Mouse (Mus musculus) naive thymus-derived CD4-positive, alpha-beta T cell, adult 2 months (primary cell): Measurements from ENCODE around the gene 9230104L09Rik.

Experiments
- DNase-seq: peaks from one replicate; pipeline ENCODE4 v3.0.0-alpha.2; 2011; ENCODE audit warnings: low read depth

The 9230104L09Rik gene

GRCm38 (mm10) chr2:148864966-148865365 lies at the start of gene 9230104L09Rik:
TSS of gene 9230104L09Rik (minus strand) at chr2:148865038.
- no peak for DNase-seq

GRCm38 (mm10) chr2:148902286-148902685 lies 37.4 kb upstream of the 9230104L09Rik start:
- DNase-seq = peak; percentile 53

GRCm38 (mm10) chr2:148900305-148900704 lies 35.5 kb upstream of the 9230104L09Rik start:
- DNase-seq = no peak

GRCm38 (mm10) chr2:148896219-148896618 lies 31.4 kb upstream of the 9230104L09Rik start:
- no peak for DNase-seq

GRCm38 (mm10) chr2:148893107-148893506 lies 28.3 kb upstream of the 9230104L09Rik start:
- DNase-seq = no peak

- no peak for DNase-seq
Observed at GRCm38 (mm10) chr2:148890021-148890851, 25.4 kb upstream of the 9230104L09Rik start.

GRCm38 (mm10) chr2:148889331-148890010 lies 24.6 kb upstream of the 9230104L09Rik start:
- DNase-seq = no peak

- DNase-seq = no peak
Observed at GRCm38 (mm10) chr2:148888872-148889271, 24.0 kb upstream of the 9230104L09Rik start.

- DNase-seq = no peak
Observed at GRCm38 (mm10) chr2:148884738-148885137, 19.9 kb upstream of the 9230104L09Rik start.

- DNase-seq = no peak
Observed at GRCm38 (mm10) chr2:148879199-148879598, 14.4 kb upstream of the 9230104L09Rik start.

- DNase-seq = no peak
Observed at GRCm38 (mm10) chr2:148878641-148879130, 13.8 kb upstream of the 9230104L09Rik start.

GRCm38 (mm10) chr2:148877016-148877770 lies 12.4 kb upstream of the 9230104L09Rik start:
- no peak for DNase-seq

GRCm38 (mm10) chr2:148875335-148875811 lies 10.5 kb upstream of the 9230104L09Rik start, which contains the start of gene Cst3:
TSS of gene Cst3 (minus strand) at chr2:148875692.
- peak; percentile 85 for DNase-seq

GRCm38 (mm10) chr2:148874617-148875334 lies 9.9 kb upstream of the 9230104L09Rik start:
- DNase-seq = peak; percentile 40

- peak; percentile 4 for DNase-seq
Observed at GRCm38 (mm10) chr2:148874224-148874616, 9.4 kb upstream of the 9230104L09Rik start.

GRCm38 (mm10) chr2:148872860-148873259 lies 8.0 kb upstream of the 9230104L09Rik start:
- DNase-seq = no peak

- DNase-seq = no peak
Observed at GRCm38 (mm10) chr2:148870526-148870925, 5.7 kb upstream of the 9230104L09Rik start.

- DNase-seq = no peak
Observed at GRCm38 (mm10) chr2:148868959-148869358, 4.1 kb upstream of the 9230104L09Rik start.

GRCm38 (mm10) chr2:148861693-148862092 lies 3.1 kb downstream of the 9230104L09Rik start:
- DNase-seq = no peak

- no peak for DNase-seq
Observed at GRCm38 (mm10) chr2:148860993-148861392, 3.8 kb downstream of the 9230104L09Rik start.

- no peak for DNase-seq
Observed at GRCm38 (mm10) chr2:148857506-148857905, 7.3 kb downstream of the 9230104L09Rik start.
